Mouse (Mus musculus) liver, embryonic 12.5 days (tissue): ENCODE data around the gene Opn4. TPM values are rescaled to one million over a fixed set of nuclear protein-coding genes. Genes with fewer than 3 reads are reported as not detected.
A peak's percentile ranks its signal among the peaks of the same experiment; 100 is the strongest.

Experiments
- ATAC-seq: fragments of 200-750 bp; cut with Nextera tagmentation; 2 replicates; pipeline ENCODE4 v1.8.0; 2017; ENCODE audit warnings: moderate number of reproducible peaks, mild to moderate bottlenecking, moderate library complexity
- H3K27ac ChIP-seq: fragments of 300-500 bp; sonication (generic); 2 replicates; pipeline ENCODE4 v1.5.1; 2016; ENCODE audit warnings: mild to moderate bottlenecking
- H3K27me3 ChIP-seq: fragments of 300-500 bp; sonication (generic); replicated peaks from 2 replicates; pipeline ENCODE4 v1.6.1; 2016; ENCODE audit warnings: mild to moderate bottlenecking, moderate library complexity
- H3K36me3 ChIP-seq: fragments of 300-500 bp; sonication (generic); 2 replicates; pipeline ENCODE4 v1.6.1; 2016; ENCODE audit warnings: mild to moderate bottlenecking, moderate library complexity
- H3K4me1 ChIP-seq: fragments of 300-500 bp; sonication (generic); 2 replicates; pipeline ENCODE4 v1.6.1; 2016
- H3K4me2 ChIP-seq: fragments of 300-500 bp; sonication (generic); 2 replicates; pipeline ENCODE4 v1.6.1; 2016; ENCODE audit warnings: mild to moderate bottlenecking, moderate library complexity
- H3K4me3 ChIP-seq: fragments of 300-500 bp; sonication (generic); 2 replicates; pipeline ENCODE4 v1.5.1; 2016; ENCODE audit warnings: mild to moderate bottlenecking, moderate library complexity
- H3K9ac ChIP-seq: fragments of 300-500 bp; sonication (generic); 2 replicates; pipeline ENCODE4 v1.6.1; 2016; ENCODE audit warnings: mild to moderate bottlenecking, moderate library complexity
- H3K9me3 ChIP-seq: fragments of 300-500 bp; sonication (generic); replicated peaks from 2 replicates; pipeline ENCODE4 v1.6.1; 2016; ENCODE audit warnings: mild to moderate bottlenecking, moderate library complexity
- WGBS: fragments of 180-500 bp; shearing (Covaris S2); methylation state at CpG from one replicate; pipeline ENCODE4 v1.1.7; 2016; ENCODE audit not compliant: insufficient replicate concordance; 5-methylcytosine and 5-hydroxymethylcytosine counted together
- polyA plus RNA-seq: library from polyadenylated mRNA; unstranded; fragments of >200 nt; fragmentation: Nextera tagmentation; extraction: Ambion mirVana; gene quantifications from 2 replicates; pipeline ENCODE4 v1.2.1, GENCODE M21; 2016

Opn4 gene
- polyA plus RNA-seq, 1 experiment from 2014 or later, result not detected

DNA sequence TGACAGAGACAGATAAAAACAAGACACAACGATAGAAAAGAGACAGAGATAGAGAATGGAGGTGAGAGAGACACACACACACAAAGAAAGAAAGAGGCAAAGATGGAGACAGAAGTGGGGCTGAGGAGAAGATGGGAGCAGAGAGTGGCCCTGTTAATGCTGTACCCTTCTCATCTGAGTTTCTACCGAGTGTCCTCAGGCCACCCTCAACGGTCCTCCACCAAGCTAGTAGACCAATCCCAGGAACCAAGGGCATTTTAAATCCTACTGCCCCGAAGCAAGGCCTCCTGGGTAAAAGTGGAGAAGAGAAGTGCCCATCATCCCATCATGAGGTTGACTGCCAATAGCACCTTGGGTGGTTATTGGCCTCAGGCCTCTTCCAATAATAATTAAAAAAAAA, 29.0 kb downstream of the Opn4 start:
- H3K9me3 ChIP-seq, result no peaks in the 10 kb centered on the region
- ATAC-seq, result no peak
- H3K4me3 ChIP-seq, result no peak overlapping the region
- H3K4me1 ChIP-seq, result peaks cover 3% of the 10 kb centered on the region; the same call in 1 of the 2 replicates
- no peaks in the 10 kb centered on the region for H3K36me3 ChIP-seq
- H3K4me2 ChIP-seq, result no peak overlapping the region
- WGBS, result 55% methylated on average over 4 of the region's 4 CpGs
- H3K9ac ChIP-seq, result no peak overlapping the region
- H3K27ac ChIP-seq, result no peak overlapping the region
- peaks cover 28% of the 10 kb centered on the region for H3K27me3 ChIP-seq

DNA sequence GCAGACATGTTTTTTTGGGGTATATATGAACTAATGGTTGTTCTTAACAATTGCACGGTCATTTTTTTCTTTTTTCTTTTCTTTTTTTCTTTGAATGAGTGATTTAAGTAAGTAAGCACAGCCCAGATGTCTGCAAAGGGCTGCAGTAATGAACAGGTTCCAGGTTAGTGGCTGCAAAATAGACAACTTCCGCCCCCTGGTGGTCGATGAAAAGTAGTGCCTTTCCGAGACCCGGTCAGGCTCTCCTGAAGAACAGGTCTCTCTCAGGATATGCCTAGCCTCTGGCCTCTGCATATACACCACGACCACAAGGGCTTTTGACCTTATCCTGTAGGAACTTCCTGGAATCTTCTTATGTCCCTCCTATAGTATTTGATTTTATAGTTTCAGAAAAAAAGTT, 29.6 kb downstream of the Opn4 start:
- 1% methylated on average over 6 of the region's 6 CpGs for WGBS
- H3K27me3 ChIP-seq, result peaks cover 25% of the 10 kb centered on the region
- H3K36me3 ChIP-seq, result no peaks in the 10 kb centered on the region
- H3K27ac ChIP-seq, result no peak overlapping the region
- H3K9ac ChIP-seq, result no peak overlapping the region
- H3K9me3 ChIP-seq, result no peaks in the 10 kb centered on the region
- H3K4me1 ChIP-seq, result peaks cover 3% of the 10 kb centered on the region; the same call in 1 of the 2 replicates
- H3K4me3 ChIP-seq, result no peak overlapping the region
- peak overlapping the region; percentile 45; the same call in 1 of the 2 replicates for H3K4me2 ChIP-seq
- ATAC-seq, result peak; percentile 48; the same call in 1 of the 2 replicates

DNA sequence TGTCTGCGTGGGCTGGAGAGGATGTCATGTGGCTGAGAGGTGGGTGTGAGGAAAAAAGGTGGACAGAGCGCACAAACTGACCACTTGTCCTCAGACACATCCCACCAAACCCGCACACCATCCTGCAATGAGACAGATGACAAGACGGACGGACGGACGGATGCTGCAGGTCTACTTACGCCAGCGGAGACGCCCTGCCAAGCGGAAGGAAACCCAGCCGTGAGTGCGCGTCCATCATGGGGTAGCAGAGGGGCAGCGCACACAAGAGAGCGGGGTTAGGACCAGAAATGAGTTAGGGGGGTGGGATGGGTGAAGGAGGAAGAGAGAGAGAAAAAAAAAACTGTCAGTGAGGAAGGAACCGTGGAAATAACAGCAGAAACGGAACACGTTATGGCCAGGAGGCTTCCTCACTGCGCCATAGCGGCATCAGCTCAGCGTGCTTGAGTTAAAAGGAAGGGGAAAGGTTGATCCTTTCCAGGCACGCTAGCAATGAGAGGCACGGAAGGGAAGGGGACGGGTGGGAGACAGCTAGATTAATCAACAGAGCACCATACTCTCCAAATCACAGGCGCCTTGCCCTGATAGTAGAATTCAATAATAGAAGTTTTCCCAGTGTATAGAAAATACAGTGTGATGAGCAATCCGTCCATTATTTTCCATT, 30.3 kb downstream of the Opn4 start:
- no peak overlapping the region for H3K27ac ChIP-seq
- H3K9ac ChIP-seq, result no peak overlapping the region
- peak overlapping the region; percentile 45 for H3K4me2 ChIP-seq
- no peaks in the 10 kb centered on the region for H3K36me3 ChIP-seq
- no peak for ATAC-seq
- 26% methylated on average over 27 of the region's 27 CpGs for WGBS
- peak overlapping the region; percentile 10; the same call in 1 of the 2 replicates for H3K4me3 ChIP-seq
- H3K4me1 ChIP-seq, result peaks cover 3% of the 10 kb centered on the region; the same call in 1 of the 2 replicates
- peaks cover 20% of the 10 kb centered on the region for H3K27me3 ChIP-seq
- no peaks in the 10 kb centered on the region for H3K9me3 ChIP-seq

DNA sequence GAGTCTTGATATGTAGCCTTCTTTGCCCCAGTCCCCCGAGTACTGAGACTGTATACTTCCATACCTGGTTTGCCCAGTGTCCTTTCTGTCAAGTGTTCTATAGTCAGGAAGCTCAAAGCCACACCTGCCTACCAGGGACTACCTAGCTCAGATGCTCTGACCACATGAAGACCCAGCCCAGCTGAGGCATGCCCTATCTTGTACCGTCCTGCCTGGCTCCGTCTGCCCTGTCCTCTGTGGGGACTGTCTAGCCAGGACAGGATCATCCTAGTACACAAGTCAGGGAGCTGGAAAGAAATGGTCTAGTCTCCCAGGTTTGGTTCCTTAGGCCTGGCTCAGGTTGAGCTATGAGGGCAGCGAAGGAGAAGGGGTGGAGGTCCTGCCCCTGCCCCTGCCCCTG, 31.3 kb downstream of the Opn4 start:
- Histone ChIP-seq H3K36me3 (no peaks in the 10 kb centered on the region), H3K4me3 (no peak overlapping the region), H3K9me3 (no peaks in the 10 kb centered on the region), H3K27ac (no peak overlapping the region), H3K4me1 (peaks cover 3% of the 10 kb centered on the region; the same call in 1 of the 2 replicates), H3K9ac (no peak overlapping the region), H3K4me2 (no peak overlapping the region), H3K27me3 (peaks cover 20% of the 10 kb centered on the region)
- WGBS, result 60% methylated on average over 4 of the region's 4 CpGs
- no peak for ATAC-seq

DNA sequence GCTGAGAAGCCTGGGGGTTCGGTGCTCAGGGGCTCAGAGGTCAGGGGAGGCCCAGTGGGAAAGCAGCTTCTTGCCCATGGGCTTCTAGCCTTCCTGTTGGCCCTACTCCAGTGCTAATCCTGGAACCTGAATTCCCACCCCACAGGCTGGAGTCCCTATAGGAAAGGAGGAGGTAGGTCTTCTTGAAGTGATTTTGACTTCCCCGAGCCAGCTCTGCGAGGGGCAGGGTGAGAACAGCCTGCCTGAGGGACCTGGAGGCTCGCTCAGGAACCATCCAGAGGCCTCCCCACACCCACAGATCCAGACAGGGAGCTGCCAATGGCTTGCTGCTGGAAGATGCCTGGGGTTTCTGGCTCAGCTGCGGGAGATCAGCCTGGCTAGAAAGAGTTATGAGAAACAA, 32.2 kb downstream of the Opn4 start:
- Histone ChIP-seq H3K27ac (no peak overlapping the region), H3K27me3 (peaks cover 20% of the 10 kb centered on the region), H3K4me3 (no peak overlapping the region), H3K9ac (no peak overlapping the region), H3K9me3 (no peaks in the 10 kb centered on the region), H3K4me2 (no peak overlapping the region), H3K4me1 (no peaks in the 10 kb centered on the region), H3K36me3 (no peaks in the 10 kb centered on the region)
- no peak for ATAC-seq
- WGBS, result 59% methylated on average over 5 of the region's 5 CpGs

DNA sequence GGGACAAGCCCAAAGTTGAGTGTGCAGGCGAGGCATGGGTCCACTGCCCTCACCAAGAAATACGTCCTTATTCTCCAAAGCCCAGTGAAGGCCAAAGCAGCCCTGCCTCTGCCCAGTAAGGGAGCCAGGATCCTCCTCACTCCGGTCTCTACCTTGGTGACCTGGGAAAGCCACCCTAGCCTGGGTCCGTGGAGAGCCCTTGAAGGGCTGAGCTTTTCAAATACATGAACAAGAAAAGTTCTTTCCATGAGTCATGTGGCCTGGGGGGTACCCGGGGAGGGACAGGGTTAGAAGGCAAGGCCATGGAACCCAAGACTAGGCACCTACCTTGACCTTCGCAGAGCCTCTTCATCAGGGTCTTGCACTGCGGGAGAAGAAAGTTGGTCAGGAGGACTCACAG, 33.4 kb downstream of the Opn4 start:
- peaks cover 16% of the 10 kb centered on the region for H3K27me3 ChIP-seq
- no peaks in the 10 kb centered on the region for H3K4me1 ChIP-seq
- no peak overlapping the region for H3K4me2 ChIP-seq
- H3K36me3 ChIP-seq, result no peaks in the 10 kb centered on the region
- no peak overlapping the region for H3K27ac ChIP-seq
- 80% methylated on average over 7 of the region's 7 CpGs for WGBS
- H3K9ac ChIP-seq, result no peak overlapping the region
- no peaks in the 10 kb centered on the region for H3K9me3 ChIP-seq
- H3K4me3 ChIP-seq, result no peak overlapping the region
- ATAC-seq, result no peak

DNA sequence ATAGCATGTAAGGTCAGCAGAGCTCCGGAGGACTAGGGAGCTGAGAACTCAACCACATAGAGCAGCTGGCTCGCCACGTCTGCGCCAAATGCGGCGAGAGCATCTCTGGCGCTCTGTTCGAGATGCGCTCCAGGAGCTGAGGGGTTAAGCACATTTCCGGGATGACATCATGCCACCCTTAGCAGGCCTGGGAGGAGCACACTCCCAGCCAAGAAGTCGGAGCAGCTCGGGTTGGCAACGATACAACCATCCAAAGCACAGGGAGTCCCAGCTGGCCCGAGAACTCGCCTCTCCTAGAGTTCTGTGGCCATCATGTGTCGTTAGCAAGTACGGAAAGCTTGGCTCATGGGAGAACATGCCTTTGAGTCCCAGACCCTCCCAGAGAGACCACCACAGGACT, 34.2 kb downstream of the Opn4 start:
- H3K27me3 ChIP-seq, result peaks cover 24% of the 10 kb centered on the region
- no peak overlapping the region for H3K4me3 ChIP-seq
- no peaks in the 10 kb centered on the region for H3K9me3 ChIP-seq
- no peak for ATAC-seq
- WGBS, result 62% methylated on average over 17 of the region's 17 CpGs
- no peak overlapping the region for H3K27ac ChIP-seq
- H3K4me2 ChIP-seq, result no peak overlapping the region
- H3K4me1 ChIP-seq, result no peaks in the 10 kb centered on the region
- H3K36me3 ChIP-seq, result no peaks in the 10 kb centered on the region
- H3K9ac ChIP-seq, result no peak overlapping the region

DNA sequence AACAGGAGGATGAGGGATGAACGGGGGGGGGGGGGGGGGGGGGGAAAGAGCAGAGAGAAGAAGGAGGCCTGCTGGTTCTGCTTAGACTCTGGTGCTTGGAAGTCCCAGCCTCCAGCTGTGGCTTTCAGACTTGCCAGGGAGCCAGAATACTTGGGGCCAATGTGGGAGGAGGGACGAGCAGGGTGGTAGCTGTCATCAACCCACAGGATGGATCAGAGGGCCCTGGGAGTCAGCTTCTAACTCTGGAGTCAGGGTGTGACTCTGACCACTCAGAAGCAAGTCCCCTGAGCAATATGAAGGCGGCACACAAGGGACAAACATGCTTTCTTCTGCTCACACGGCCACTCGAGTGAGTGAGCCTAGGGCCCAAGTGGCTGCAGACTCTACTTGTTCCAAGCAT, 35.3 kb downstream of the Opn4 start:
- Histone ChIP-seq H3K4me3 (no peak overlapping the region), H3K36me3 (no peaks in the 10 kb centered on the region), H3K4me2 (no peak overlapping the region), H3K9ac (no peak overlapping the region), H3K27ac (no peak overlapping the region), H3K27me3 (peaks cover 20% of the 10 kb centered on the region), H3K9me3 (no peaks in the 10 kb centered on the region), H3K4me1 (no peaks in the 10 kb centered on the region)
- ATAC-seq, result no peak
- 62% methylated on average over 5 of the region's 5 CpGs for WGBS

DNA sequence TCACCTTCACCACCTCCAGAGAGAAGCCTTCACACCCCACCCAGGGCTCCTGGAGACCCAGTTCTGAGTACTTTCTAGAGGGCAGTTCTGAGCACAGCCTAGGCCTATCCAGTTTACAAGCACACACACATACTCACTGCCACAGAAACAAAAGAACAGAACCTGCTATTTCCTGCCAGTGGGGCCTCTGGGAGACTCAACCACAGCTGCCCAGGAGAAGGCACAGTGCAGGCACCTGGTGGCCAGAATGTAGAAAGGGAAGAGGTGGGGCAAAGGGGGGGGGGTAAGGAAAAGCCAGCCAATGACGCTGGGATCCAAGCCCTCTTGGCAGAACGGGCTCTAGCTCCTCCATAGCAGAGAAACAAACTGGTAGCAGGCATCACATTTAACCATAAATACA, 37.5 kb downstream of the Opn4 start:
- Histone ChIP-seq H3K9me3 (no peaks in the 10 kb centered on the region), H3K4me2 (no peak overlapping the region), H3K4me3 (no peak overlapping the region), H3K36me3 (no peaks in the 10 kb centered on the region), H3K9ac (no peak overlapping the region), H3K27ac (no peak overlapping the region), H3K4me1 (no peaks in the 10 kb centered on the region), H3K27me3 (peaks cover 19% of the 10 kb centered on the region; the same call in 1 of the 2 replicates)
- no peak for ATAC-seq
- WGBS, result 3% methylated on average over 2 of the region's 2 CpGs

DNA sequence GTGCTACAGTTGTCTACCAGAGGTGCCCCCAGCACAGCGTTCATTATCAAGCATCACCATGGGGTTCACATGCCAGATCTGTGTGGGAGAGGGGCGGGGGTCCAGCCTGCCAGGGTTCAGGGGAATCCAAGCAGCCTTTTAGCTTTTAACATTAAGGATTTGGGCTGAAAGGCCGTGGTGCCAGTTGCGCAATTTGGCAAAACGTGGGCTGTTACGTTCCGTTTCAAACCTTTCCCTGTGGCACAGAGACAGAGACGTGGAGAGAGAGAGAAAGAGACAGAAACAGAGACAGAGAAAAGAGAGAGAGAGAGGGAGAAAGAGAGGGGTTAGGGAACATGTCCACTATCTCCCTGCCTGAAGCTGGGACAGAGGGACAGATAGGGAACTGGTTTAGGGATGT, 38.3 kb downstream of the Opn4 start:
- no peaks in the 10 kb centered on the region for H3K9me3 ChIP-seq
- no peak overlapping the region for H3K27ac ChIP-seq
- H3K36me3 ChIP-seq, result no peaks in the 10 kb centered on the region
- H3K9ac ChIP-seq, result no peak overlapping the region
- no peak overlapping the region for H3K4me3 ChIP-seq
- H3K4me2 ChIP-seq, result no peak overlapping the region
- H3K4me1 ChIP-seq, result no peaks in the 10 kb centered on the region
- no peak for ATAC-seq
- WGBS, result 73% methylated on average over 8 of the region's 8 CpGs
- H3K27me3 ChIP-seq, result peaks cover 19% of the 10 kb centered on the region; the same call in 1 of the 2 replicates

DNA sequence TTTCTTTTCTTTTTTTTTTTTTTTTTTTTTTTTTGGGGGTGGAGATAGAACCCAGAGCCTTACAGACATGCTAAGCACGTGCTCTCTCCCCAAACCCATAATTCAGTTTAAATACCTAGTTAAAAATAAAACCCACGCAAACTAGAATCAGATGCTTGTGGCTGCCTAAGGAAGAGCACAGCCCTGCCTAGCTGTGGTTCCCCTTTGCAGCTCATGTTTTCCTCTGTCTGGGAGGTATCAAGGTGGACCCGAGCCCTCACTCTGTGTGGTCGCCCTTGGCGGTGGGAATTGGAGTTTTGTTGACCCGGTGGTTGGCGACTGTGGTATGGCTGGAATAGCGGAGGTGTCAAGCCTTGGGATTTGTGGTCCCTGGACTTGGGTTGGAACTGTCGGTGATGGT, 41.0 kb downstream of the Opn4 start:
- Histone ChIP-seq H3K9me3 (no peaks in the 10 kb centered on the region), H3K36me3 (no peaks in the 10 kb centered on the region), H3K27ac (no peak overlapping the region), H3K4me2 (no peak overlapping the region), H3K27me3 (peaks cover 34% of the 10 kb centered on the region), H3K9ac (no peak overlapping the region), H3K4me1 (no peaks in the 10 kb centered on the region), H3K4me3 (no peak overlapping the region)
- WGBS, result 77% methylated on average over 9 of the region's 9 CpGs
- ATAC-seq, result no peak

DNA sequence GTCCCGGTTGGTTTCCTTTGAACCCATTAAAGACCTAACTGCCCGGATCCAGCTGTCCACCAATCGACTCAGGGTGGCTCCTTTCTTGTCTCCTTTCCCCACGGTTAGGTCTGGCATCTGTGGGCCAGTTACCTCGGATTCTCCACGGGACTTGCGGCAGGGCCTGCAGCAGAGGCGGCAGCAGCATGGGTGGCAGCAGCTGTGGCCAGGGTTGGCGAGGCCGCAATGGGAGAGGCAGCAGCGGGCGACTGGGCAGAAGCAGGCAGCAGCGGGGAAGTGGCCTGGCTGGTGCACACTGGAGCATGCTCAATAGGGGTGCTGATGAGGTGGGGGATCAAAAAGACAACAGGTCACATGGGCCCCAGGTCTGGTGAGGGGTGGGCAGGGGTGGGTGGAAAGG, 44.7 kb downstream of the Opn4 start:
- no peak for ATAC-seq
- no peaks in the 10 kb centered on the region for H3K36me3 ChIP-seq
- H3K4me2 ChIP-seq, result no peak overlapping the region
- no peak overlapping the region for H3K4me3 ChIP-seq
- no peaks in the 10 kb centered on the region for H3K4me1 ChIP-seq
- no peak overlapping the region for H3K9ac ChIP-seq
- H3K9me3 ChIP-seq, result no peaks in the 10 kb centered on the region
- WGBS, result 59% methylated on average over 13 of the region's 13 CpGs
- H3K27ac ChIP-seq, result no peak overlapping the region
- peaks cover 54% of the 10 kb centered on the region for H3K27me3 ChIP-seq

DNA sequence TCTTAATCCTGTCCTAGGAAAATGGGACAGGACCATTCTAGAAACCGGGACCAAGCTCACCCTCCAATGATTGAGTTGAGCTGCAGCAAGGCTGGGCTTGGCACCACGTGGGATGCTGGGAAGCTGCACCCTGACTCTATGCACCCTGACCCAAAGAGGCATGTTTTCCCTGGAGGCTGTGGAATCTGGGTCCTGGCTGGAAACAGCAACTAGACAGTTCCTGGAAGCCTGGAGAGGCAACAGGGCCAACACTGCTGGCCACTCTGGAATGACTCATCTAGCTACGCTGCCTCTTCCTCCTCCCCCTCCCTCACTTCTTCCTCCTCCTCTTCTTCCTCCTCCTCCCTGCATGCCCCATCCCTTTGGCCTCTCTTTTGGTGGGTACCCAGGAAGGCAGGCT, 45.9 kb downstream of the Opn4 start:
- Histone ChIP-seq H3K36me3 (no peaks in the 10 kb centered on the region), H3K4me1 (peaks cover 3% of the 10 kb centered on the region), H3K27ac (no peak overlapping the region), H3K9ac (no peak overlapping the region), H3K9me3 (no peaks in the 10 kb centered on the region), H3K4me3 (no peak overlapping the region), H3K4me2 (no peak overlapping the region), H3K27me3 (peaks cover 61% of the 10 kb centered on the region)
- 39% methylated on average over 3 of the region's 3 CpGs for WGBS
- ATAC-seq, result no peak
